Mouse (Mus musculus) thymus, adult 2 months (tissue): Measurements from ENCODE around the gene Dcun1d3. TPM values are rescaled to one million over a fixed set of nuclear protein-coding genes. Genes with fewer than 3 reads are reported as not detected.

Experiments
- DNase-seq: peaks from one replicate; pipeline ENCODE4 v3.0.0; 2021
- H3K27ac ChIP-seq: fragments of 200-500 bp; 2 replicates; pipeline ENCODE4 v1.5.1; 2012; ENCODE audit warnings: low read length, control low read depth; ENCODE audit not compliant: control insufficient read depth, insufficient read depth
- H3K27me3 ChIP-seq: fragments of 200-500 bp; 2 replicates; pipeline ENCODE4 v1.6.1; 2012; ENCODE audit warnings: mild to moderate bottlenecking, low read length, moderate library complexity, mixed read lengths; ENCODE audit not compliant: control insufficient read depth, insufficient read depth
- H3K36me3 ChIP-seq: fragments of 200-500 bp; 2 replicates; pipeline ENCODE4 v1.6.1; 2012; ENCODE audit warnings: mild to moderate bottlenecking, low read length, moderate library complexity; ENCODE audit not compliant: control insufficient read depth, insufficient read depth
- H3K4me1 ChIP-seq: fragments of 200-500 bp; replicated peaks from 2 replicates; pipeline ENCODE4 v1.6.1; 2012; ENCODE audit warnings: low read length; ENCODE audit not compliant: control insufficient read depth, insufficient read depth
- H3K4me3 ChIP-seq: fragments of 200-500 bp; 2 replicates; pipeline ENCODE4 v1.5.1; 2012; ENCODE audit warnings: mild to moderate bottlenecking, low read length, control low read depth, moderate library complexity; ENCODE audit not compliant: control insufficient read depth, insufficient read depth
- CTCF ChIP-seq: fragments of 200-500 bp; IDR thresholded peaks from 2 replicates; pipeline ENCODE4 v1.5.1; 2012; ENCODE audit warnings: mild to moderate bottlenecking, control low read depth, low read length, moderate library complexity, borderline replicate concordance; ENCODE audit not compliant: control insufficient read depth, poor library complexity, insufficient read depth; ENCODE audit errors: extremely low read depth
- POLR2A ChIP-seq: fragments of 200-500 bp; IDR thresholded peaks from 2 replicates; pipeline ENCODE4 v1.6.1; 2012; ENCODE audit warnings: mild to moderate bottlenecking, low read length, control low read depth, moderate library complexity; ENCODE audit not compliant: control insufficient read depth, poor library complexity, insufficient read depth; ENCODE audit errors: extremely low read depth
- WGBS: fragments of 180-500 bp; shearing (Covaris S2); methylation state at CpG from one replicate; pipeline ENCODE4 v1.1.7; 2018; 5-methylcytosine and 5-hydroxymethylcytosine counted together
- polyA plus RNA-seq: library from polyadenylated mRNA; depleted of rRNA; stranded (reverse); fragments of >200 nt; gene quantifications from 2 replicates; pipeline ENCODE4 v1.2.3, GENCODE M21; 2012

The Dcun1d3 gene
- polyA plus RNA-seq, 1 experiment = 4.6 TPM

GRCm38 (mm10) chr7:119861335-119862091 is 34.6 kb downstream of the Dcun1d3 start:
- peaks cover 20% of the 10 kb centered on the region for H3K36me3 ChIP-seq
- 45% methylated on average over 6 of the region's 6 CpGs for WGBS
- DNase-seq = peak; percentile 53
- H3K27ac ChIP-seq = no peak overlapping the region
- no peak overlapping the region for H3K4me3 ChIP-seq
- no peaks in the 10 kb centered on the region for H3K27me3 ChIP-seq
- H3K4me1 ChIP-seq = peaks cover 5% of the 10 kb centered on the region
- TF ChIP-seq POLR2A = no peak

- no peak overlapping the region for H3K4me3 ChIP-seq
- H3K4me1 ChIP-seq = peaks cover 5% of the 10 kb centered on the region
- no peak overlapping the region for H3K27ac ChIP-seq
- H3K27me3 ChIP-seq = no peaks in the 10 kb centered on the region
- H3K36me3 ChIP-seq = peaks cover 20% of the 10 kb centered on the region
- TF ChIP-seq CTCF (no peak), POLR2A (no peak)
- no peak for DNase-seq
Measured at GRCm38 (mm10) chr7:119860971-119861334, 35.1 kb downstream of the Dcun1d3 start.

DNA sequence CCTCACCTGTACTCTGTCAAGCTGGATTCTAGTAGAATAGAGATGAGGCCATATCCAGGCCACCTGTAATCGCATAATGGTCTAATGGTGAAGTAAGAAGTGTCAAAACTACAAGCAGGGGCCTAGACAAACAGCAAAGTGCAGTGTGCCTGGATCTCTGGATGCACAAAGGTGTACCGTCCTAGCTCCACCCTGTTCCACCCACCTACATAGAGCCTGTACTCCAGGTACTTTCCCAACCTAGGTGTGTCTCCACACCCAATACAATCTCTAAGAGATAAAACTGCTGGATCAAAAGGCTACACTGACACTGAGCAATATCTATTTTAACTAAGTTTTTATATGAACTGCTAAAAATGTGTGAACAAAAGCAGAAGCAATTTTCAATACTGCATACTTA is 35.5 kb downstream of the Dcun1d3 start:
- no peak overlapping the region for H3K27ac ChIP-seq
- H3K4me3 ChIP-seq = no peak overlapping the region
- DNase-seq = no peak
- peaks cover 5% of the 10 kb centered on the region for H3K4me1 ChIP-seq
- TF ChIP-seq CTCF (no peak), POLR2A (no peak)
- 89% methylated on average over 2 of the region's 2 CpGs for WGBS
- H3K27me3 ChIP-seq = no peaks in the 10 kb centered on the region
- H3K36me3 ChIP-seq = peaks cover 20% of the 10 kb centered on the region

DNA sequence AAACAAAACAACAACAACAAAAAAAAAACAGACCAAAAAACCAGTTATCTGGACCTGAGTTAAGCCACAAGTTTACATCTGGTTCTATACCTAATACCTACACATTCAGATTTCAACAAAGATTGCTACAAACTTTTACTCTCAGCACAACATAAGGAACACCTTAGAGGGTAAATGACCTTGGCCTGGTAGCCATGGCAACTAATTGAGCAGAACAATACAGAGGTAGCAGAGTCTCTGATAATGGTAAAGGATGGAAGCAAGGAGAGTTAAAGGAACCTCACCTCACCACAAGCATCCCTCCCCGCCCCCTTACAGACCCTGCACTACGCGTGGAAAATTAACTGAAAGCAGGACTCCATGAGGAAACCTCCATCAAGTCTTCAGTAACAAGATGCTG is 36.0 kb downstream of the Dcun1d3 start:
- no peak for DNase-seq
- Histone ChIP-seq H3K36me3 (peaks cover 20% of the 10 kb centered on the region), H3K27me3 (no peaks in the 10 kb centered on the region), H3K4me1 (peaks cover 5% of the 10 kb centered on the region), H3K4me3 (no peak overlapping the region), H3K27ac (no peak overlapping the region)
- WGBS = 87% methylated on average over 3 of the region's 3 CpGs
- TF ChIP-seq CTCF = no peak
- TF ChIP-seq POLR2A = no peak

DNA sequence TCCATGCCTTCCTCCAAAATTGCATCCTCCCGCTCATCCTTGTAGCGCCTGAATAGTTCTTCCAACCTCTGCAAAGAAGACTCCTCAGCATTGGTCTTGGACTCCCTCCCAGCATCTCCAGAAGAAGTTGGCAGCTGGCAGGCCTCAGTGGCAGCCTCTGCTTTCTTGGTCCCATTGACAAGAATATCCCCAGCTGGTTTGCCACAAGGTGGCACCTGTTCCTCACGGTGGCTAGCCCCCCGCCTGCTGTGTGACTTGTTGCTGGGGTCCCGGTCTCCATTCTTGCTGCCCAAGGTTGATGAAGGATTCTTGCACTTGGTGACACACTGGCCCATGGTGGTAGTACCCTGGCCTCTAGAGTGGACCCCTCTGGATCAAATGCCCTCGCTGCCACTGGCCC is 36.6 kb downstream of the Dcun1d3 start:
- WGBS = 82% methylated on average over 6 of the region's 6 CpGs
- DNase-seq = no peak

DNA sequence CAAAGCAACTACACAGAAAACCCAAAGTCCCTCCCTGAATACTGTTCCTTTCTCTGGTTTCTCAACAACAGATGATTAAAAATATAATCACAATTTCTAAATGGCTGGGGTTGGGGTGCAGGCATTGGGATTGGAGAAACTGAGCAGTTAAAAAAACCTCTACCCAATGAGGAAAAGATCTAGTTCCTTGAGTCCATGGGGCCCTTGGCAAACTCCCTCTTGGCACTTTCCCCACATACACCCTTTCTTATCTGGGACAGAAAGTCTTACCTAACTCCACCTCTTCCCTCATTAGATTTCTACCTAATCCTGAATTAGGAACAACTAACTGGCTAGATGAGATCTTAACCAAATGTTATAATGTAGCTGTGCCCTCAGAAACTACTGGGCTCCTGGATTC is 41.1 kb downstream of the Dcun1d3 start:
- peaks cover 20% of the 10 kb centered on the region for H3K36me3 ChIP-seq
- DNase-seq = no peak

More for the DNA sequence above, 36.6 kb downstream of the Dcun1d3 start:
- Histone ChIP-seq H3K36me3 (peaks cover 20% of the 10 kb centered on the region), H3K4me1 (peaks cover 5% of the 10 kb centered on the region), H3K4me3 (no peak overlapping the region), H3K27ac (no peak overlapping the region), H3K27me3 (no peaks in the 10 kb centered on the region)
- TF ChIP-seq CTCF = no peak
- TF ChIP-seq POLR2A = no peak

GRCm38 (mm10) chr7:119854362-119854761 is 41.7 kb downstream of the Dcun1d3 start:
- DNase-seq = no peak
- H3K4me1 ChIP-seq = no peaks in the 10 kb centered on the region
- H3K4me3 ChIP-seq = no peak overlapping the region
- no peak for TF ChIP-seq POLR2A
- TF ChIP-seq CTCF = no peak
- no peaks in the 10 kb centered on the region for H3K27me3 ChIP-seq
- H3K27ac ChIP-seq = no peak overlapping the region
- peaks cover 20% of the 10 kb centered on the region for H3K36me3 ChIP-seq
- 94% methylated on average over 2 of the region's 2 CpGs for WGBS

More for the DNA sequence above, 41.1 kb downstream of the Dcun1d3 start:
- H3K27me3 ChIP-seq = no peaks in the 10 kb centered on the region
- H3K4me3 ChIP-seq = no peak overlapping the region
- no peaks in the 10 kb centered on the region for H3K4me1 ChIP-seq
- no peak overlapping the region for H3K27ac ChIP-seq
- no peak for TF ChIP-seq POLR2A
- TF ChIP-seq CTCF = no peak

DNA sequence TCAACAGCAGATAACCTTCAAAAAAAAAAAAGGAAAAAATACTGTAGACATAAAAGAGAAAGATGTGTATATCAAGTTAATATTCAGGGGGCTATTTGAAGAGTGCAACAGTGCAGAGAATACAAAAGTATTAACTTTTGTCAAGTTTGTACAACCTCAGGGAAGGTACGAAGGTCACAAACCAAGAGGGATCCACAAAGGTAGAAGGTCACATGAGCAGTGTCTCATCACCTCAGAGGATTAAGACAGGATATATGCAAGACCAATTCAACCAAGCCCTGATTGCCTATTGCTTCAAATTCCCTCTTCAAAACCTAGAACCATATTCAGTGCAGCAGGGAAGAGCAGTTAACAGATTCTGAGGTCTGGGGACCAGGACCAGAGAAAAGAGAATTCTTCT is 42.9 kb downstream of the Dcun1d3 start:
- H3K4me3 ChIP-seq = no peak overlapping the region
- DNase-seq = no peak
- no peaks in the 10 kb centered on the region for H3K27me3 ChIP-seq
- H3K36me3 ChIP-seq = peaks cover 13% of the 10 kb centered on the region
- H3K27ac ChIP-seq = no peak overlapping the region
- TF ChIP-seq CTCF = no peak
- TF ChIP-seq POLR2A = no peak
- WGBS = 94% methylated on average over 1 of the region's 1 CpGs
- no peaks in the 10 kb centered on the region for H3K4me1 ChIP-seq
